Mouse (Mus musculus) heart, embryonic 15.5 days (tissue): ENCODE measurements around the gene Ccdc141. TPM values are rescaled to one million over a fixed set of nuclear protein-coding genes. Genes with fewer than 3 reads are reported as not detected.
A peak's percentile ranks its signal among the peaks of the same experiment; 100 is the strongest.

ENCODE experiments used
- ATAC-seq: fragments of 200-750 bp; cut with Nextera tagmentation; replicated peaks from 2 replicates; pipeline ENCODE4 v1.8.0; 2017; ENCODE audit warnings: low read depth, moderate TSS enrichment; ENCODE audit not compliant: insufficient number of reproducible peaks, insufficient read depth, low FRiP score
- H3K27ac ChIP-seq: fragments of 300-500 bp; sonication (generic); 2 replicates; pipeline ENCODE4 v1.5.1; 2015; ENCODE audit warnings: mild to moderate bottlenecking, inconsistent platforms
- H3K27me3 ChIP-seq: fragments of 300-500 bp; sonication (generic); 2 replicates; pipeline ENCODE4 v1.6.1; 2015; ENCODE audit warnings: inconsistent platforms
- H3K36me3 ChIP-seq: fragments of 300-500 bp; sonication (generic); 2 replicates; pipeline ENCODE4 v1.6.1; 2015; ENCODE audit warnings: mild to moderate bottlenecking, inconsistent platforms
- H3K4me1 ChIP-seq: fragments of 300-500 bp; sonication (generic); replicated peaks from 2 replicates; pipeline ENCODE4 v1.6.1; 2015; ENCODE audit warnings: inconsistent platforms
- H3K4me2 ChIP-seq: fragments of 300-500 bp; sonication (generic); 2 replicates; pipeline ENCODE4 v1.6.1; 2015; ENCODE audit warnings: inconsistent platforms, mild to moderate bottlenecking, moderate library complexity
- H3K4me3 ChIP-seq: fragments of 300-500 bp; sonication (generic); 2 replicates; pipeline ENCODE4 v1.5.1; 2015; ENCODE audit warnings: mild to moderate bottlenecking, inconsistent platforms
- H3K9ac ChIP-seq: fragments of 300-500 bp; sonication (generic); 2 replicates; pipeline ENCODE4 v1.6.1; 2015; ENCODE audit warnings: mild to moderate bottlenecking, inconsistent platforms
- H3K9me3 ChIP-seq: fragments of 300-500 bp; sonication (generic); replicated peaks from 2 replicates; pipeline ENCODE4 v1.6.1; 2016; ENCODE audit warnings: inconsistent platforms
- WGBS: fragments of 180-500 bp; shearing (Covaris S2); methylation state at CpG from one replicate; pipeline ENCODE4 v1.1.7; 2015; ENCODE audit warnings: mixed read lengths; 5-methylcytosine and 5-hydroxymethylcytosine counted together
- polyA plus RNA-seq: library from polyadenylated mRNA; unstranded; fragments of >200 nt; fragmentation: Nextera tagmentation; extraction: Ambion mirVana; gene quantifications from 2 replicates; pipeline ENCODE4 v1.2.1, GENCODE M21; 2015

Gene Ccdc141
- polyA plus RNA-seq, 1 experiment from 2014 or later, result 175 TPM

GRCm38 (mm10) chr2:77105006-77105715 is 65.3 kb downstream of the Ccdc141 start:
- Histone ChIP-seq H3K27ac (no peak overlapping the region), H3K27me3 (no peaks in the 10 kb centered on the region), H3K9me3 (no peaks in the 10 kb centered on the region), H3K4me1 (peaks cover 5% of the 10 kb centered on the region), H3K4me3 (no peak overlapping the region), H3K4me2 (no peak overlapping the region), H3K9ac (no peak overlapping the region), H3K36me3 (peaks cover 47% of the 10 kb centered on the region)
- WGBS, result 88% methylated on average over 8 of the region's 8 CpGs
- ATAC-seq, result no peak

- peaks cover 5% of the 10 kb centered on the region; the same call in 1 of the 2 replicates for H3K4me1 ChIP-seq
- peaks cover 40% of the 10 kb centered on the region for H3K36me3 ChIP-seq
- no peak overlapping the region for H3K4me3 ChIP-seq
- H3K9ac ChIP-seq, result no peak overlapping the region
- WGBS, result 77% methylated on average over 5 of the region's 5 CpGs
- no peak for ATAC-seq
- no peaks in the 10 kb centered on the region for H3K27me3 ChIP-seq
- no peak overlapping the region for H3K4me2 ChIP-seq
- no peak overlapping the region for H3K27ac ChIP-seq
- no peaks in the 10 kb centered on the region for H3K9me3 ChIP-seq
Measured at GRCm38 (mm10) chr2:77102516-77102915, 67.9 kb downstream of the Ccdc141 start.

GRCm38 (mm10) chr2:77099814-77100213 is 70.6 kb downstream of the Ccdc141 start:
- Histone ChIP-seq H3K9me3 (no peaks in the 10 kb centered on the region), H3K4me2 (no peak overlapping the region), H3K4me3 (no peak overlapping the region), H3K9ac (no peak overlapping the region), H3K27ac (no peak overlapping the region), H3K4me1 (no peaks in the 10 kb centered on the region), H3K36me3 (peaks cover 19% of the 10 kb centered on the region; the same call in 1 of the 2 replicates), H3K27me3 (no peaks in the 10 kb centered on the region)
- no peak for ATAC-seq
- WGBS, result 90% methylated on average over 2 of the region's 2 CpGs

GRCm38 (mm10) chr2:77098769-77099168 is 71.7 kb downstream of the Ccdc141 start:
- H3K9me3 ChIP-seq, result no peaks in the 10 kb centered on the region
- 88% methylated on average over 3 of the region's 3 CpGs for WGBS
- H3K27ac ChIP-seq, result no peak overlapping the region
- ATAC-seq, result no peak
- H3K27me3 ChIP-seq, result no peaks in the 10 kb centered on the region
- H3K4me2 ChIP-seq, result no peak overlapping the region
- no peak overlapping the region for H3K9ac ChIP-seq
- H3K36me3 ChIP-seq, result peaks cover 11% of the 10 kb centered on the region; the same call in 1 of the 2 replicates
- no peak overlapping the region for H3K4me3 ChIP-seq
- no peaks in the 10 kb centered on the region for H3K4me1 ChIP-seq

GRCm38 (mm10) chr2:77091749-77092148 is 78.7 kb downstream of the Ccdc141 start:
- WGBS, result 87% methylated on average over 4 of the region's 4 CpGs
- no peaks in the 10 kb centered on the region for H3K4me1 ChIP-seq
- H3K4me2 ChIP-seq, result no peak overlapping the region
- no peak overlapping the region for H3K4me3 ChIP-seq
- H3K9ac ChIP-seq, result no peak overlapping the region
- peaks cover 10% of the 10 kb centered on the region for H3K36me3 ChIP-seq
- no peaks in the 10 kb centered on the region for H3K27me3 ChIP-seq
- H3K27ac ChIP-seq, result no peak overlapping the region
- ATAC-seq, result no peak
- no peaks in the 10 kb centered on the region for H3K9me3 ChIP-seq

GRCm38 (mm10) chr2:77085313-77085712 is 85.1 kb downstream of the Ccdc141 start:
- Histone ChIP-seq H3K4me2 (no peak overlapping the region), H3K9ac (no peak overlapping the region), H3K27ac (peak overlapping the region; percentile 67), H3K9me3 (no peaks in the 10 kb centered on the region), H3K4me3 (no peak overlapping the region), H3K27me3 (no peaks in the 10 kb centered on the region), H3K4me1 (peaks cover 9% of the 10 kb centered on the region), H3K36me3 (peaks cover 16% of the 10 kb centered on the region)
- ATAC-seq, result no peak; the same call in 1 of the 2 replicates

- Histone ChIP-seq H3K27ac (no peak overlapping the region), H3K9ac (no peak overlapping the region), H3K9me3 (no peaks in the 10 kb centered on the region), H3K4me3 (no peak overlapping the region), H3K4me2 (no peak overlapping the region), H3K27me3 (no peaks in the 10 kb centered on the region), H3K36me3 (peaks cover 22% of the 10 kb centered on the region), H3K4me1 (peaks cover 11% of the 10 kb centered on the region)
- ATAC-seq, result no peak
Measured at GRCm38 (mm10) chr2:77084629-77085028, 85.8 kb downstream of the Ccdc141 start.

GRCm38 (mm10) chr2:77081156-77081555 is 89.3 kb downstream of the Ccdc141 start:
- Histone ChIP-seq H3K9ac (no peak overlapping the region), H3K9me3 (no peaks in the 10 kb centered on the region), H3K27me3 (no peaks in the 10 kb centered on the region), H3K36me3 (peaks cover 15% of the 10 kb centered on the region; the same call in 1 of the 2 replicates), H3K4me3 (no peak overlapping the region), H3K4me1 (peaks cover 13% of the 10 kb centered on the region), H3K27ac (no peak overlapping the region), H3K4me2 (no peak overlapping the region)
- WGBS, result 74% methylated on average over 2 of the region's 2 CpGs
- no peak for ATAC-seq

- no peaks in the 10 kb centered on the region for H3K9me3 ChIP-seq
- no peak for ATAC-seq
- H3K36me3 ChIP-seq, result peaks cover 15% of the 10 kb centered on the region; the same call in 1 of the 2 replicates
- WGBS, result 87% methylated on average over 3 of the region's 3 CpGs
- H3K4me2 ChIP-seq, result no peak overlapping the region
- no peak overlapping the region for H3K27ac ChIP-seq
- no peaks in the 10 kb centered on the region for H3K27me3 ChIP-seq
- H3K9ac ChIP-seq, result no peak overlapping the region
- no peak overlapping the region for H3K4me3 ChIP-seq
- H3K4me1 ChIP-seq, result peaks cover 8% of the 10 kb centered on the region
Measured at GRCm38 (mm10) chr2:77080657-77081056, 89.8 kb downstream of the Ccdc141 start.

GRCm38 (mm10) chr2:77078746-77079145 is 91.7 kb downstream of the Ccdc141 start:
- H3K9me3 ChIP-seq, result no peaks in the 10 kb centered on the region
- no peak overlapping the region for H3K9ac ChIP-seq
- 82% methylated on average over 4 of the region's 4 CpGs for WGBS
- no peak overlapping the region for H3K4me3 ChIP-seq
- H3K27ac ChIP-seq, result peak overlapping the region; percentile 4; the same call in 1 of the 2 replicates
- H3K4me1 ChIP-seq, result peaks cover 14% of the 10 kb centered on the region
- no peak for ATAC-seq
- H3K27me3 ChIP-seq, result no peaks in the 10 kb centered on the region
- H3K4me2 ChIP-seq, result no peak overlapping the region
- H3K36me3 ChIP-seq, result peaks cover 15% of the 10 kb centered on the region; the same call in 1 of the 2 replicates

GRCm38 (mm10) chr2:77074373-77074772 is 96.1 kb downstream of the Ccdc141 start:
- Histone ChIP-seq H3K36me3 (peaks cover 24% of the 10 kb centered on the region; the same call in 1 of the 2 replicates), H3K4me1 (peaks cover 14% of the 10 kb centered on the region), H3K9ac (no peak overlapping the region), H3K4me2 (no peak overlapping the region), H3K27me3 (no peaks in the 10 kb centered on the region), H3K27ac (0 out of 2 replicates have a peak overlapping the region, but pooled peaks have one; percentile 25), H3K4me3 (no peak overlapping the region), H3K9me3 (no peaks in the 10 kb centered on the region)
- ATAC-seq, result no peak
- 63% methylated on average over 6 of the region's 6 CpGs for WGBS

GRCm38 (mm10) chr2:77073930-77074329 is 96.5 kb downstream of the Ccdc141 start:
- H3K9me3 ChIP-seq, result no peaks in the 10 kb centered on the region
- 0 out of 2 replicates have a peak, but pooled peaks have one; percentile 14 for ATAC-seq
- H3K4me3 ChIP-seq, result no peak overlapping the region
- no peaks in the 10 kb centered on the region for H3K27me3 ChIP-seq
- 0 out of 2 replicates have a peak overlapping the region, but pooled peaks have one; percentile 25 for H3K27ac ChIP-seq
- H3K4me1 ChIP-seq, result peaks cover 13% of the 10 kb centered on the region
- H3K36me3 ChIP-seq, result peaks cover 24% of the 10 kb centered on the region; the same call in 1 of the 2 replicates
- H3K4me2 ChIP-seq, result no peak overlapping the region
- no peak overlapping the region for H3K9ac ChIP-seq
- 52% methylated on average over 5 of the region's 5 CpGs for WGBS
